Mouse (Mus musculus) heart, embryonic 15.5 days (tissue): Measurements from ENCODE around the gene Capn1. TPM values are rescaled to one million over a fixed set of nuclear protein-coding genes. Genes with fewer than 3 reads are reported as not detected.

ENCODE experiments used
- ATAC-seq: fragments of 200-750 bp; cut with Nextera tagmentation; replicated peaks from 2 replicates; pipeline ENCODE4 v1.8.0; 2017; ENCODE audit warnings: low read depth, moderate TSS enrichment; ENCODE audit not compliant: insufficient number of reproducible peaks, insufficient read depth, low FRiP score
- H3K27ac ChIP-seq: fragments of 300-500 bp; sonication (generic); 2 replicates; pipeline ENCODE4 v1.5.1; 2015; ENCODE audit warnings: mild to moderate bottlenecking, inconsistent platforms
- H3K27me3 ChIP-seq: fragments of 300-500 bp; sonication (generic); 2 replicates; pipeline ENCODE4 v1.6.1; 2015; ENCODE audit warnings: inconsistent platforms
- H3K36me3 ChIP-seq: fragments of 300-500 bp; sonication (generic); 2 replicates; pipeline ENCODE4 v1.6.1; 2015; ENCODE audit warnings: mild to moderate bottlenecking, inconsistent platforms
- H3K4me1 ChIP-seq: fragments of 300-500 bp; sonication (generic); replicated peaks from 2 replicates; pipeline ENCODE4 v1.6.1; 2015; ENCODE audit warnings: inconsistent platforms
- H3K4me2 ChIP-seq: fragments of 300-500 bp; sonication (generic); 2 replicates; pipeline ENCODE4 v1.6.1; 2015; ENCODE audit warnings: inconsistent platforms, mild to moderate bottlenecking, moderate library complexity
- H3K4me3 ChIP-seq: fragments of 300-500 bp; sonication (generic); 2 replicates; pipeline ENCODE4 v1.5.1; 2015; ENCODE audit warnings: mild to moderate bottlenecking, inconsistent platforms
- H3K9ac ChIP-seq: fragments of 300-500 bp; sonication (generic); 2 replicates; pipeline ENCODE4 v1.6.1; 2015; ENCODE audit warnings: mild to moderate bottlenecking, inconsistent platforms
- H3K9me3 ChIP-seq: fragments of 300-500 bp; sonication (generic); replicated peaks from 2 replicates; pipeline ENCODE4 v1.6.1; 2016; ENCODE audit warnings: inconsistent platforms
- WGBS: fragments of 180-500 bp; shearing (Covaris S2); methylation state at CpG from one replicate; pipeline ENCODE4 v1.1.7; 2015; ENCODE audit warnings: mixed read lengths; 5-methylcytosine and 5-hydroxymethylcytosine counted together
- polyA plus RNA-seq: library from polyadenylated mRNA; unstranded; fragments of >200 nt; fragmentation: Nextera tagmentation; extraction: Ambion mirVana; gene quantifications from 2 replicates; pipeline ENCODE4 v1.2.1, GENCODE M21; 2015

Gene Capn1
- polyA plus RNA-seq, 1 experiment from 2014 or later: 6.6 TPM

- peaks cover 3% of the 10 kb centered on the region; the same call in 1 of the 2 replicates for H3K36me3 ChIP-seq
- H3K9ac ChIP-seq: peak overlapping the region; percentile 84
- H3K9me3 ChIP-seq: no peaks in the 10 kb centered on the region
- 86% methylated on average over 2 of the region's 2 CpGs for WGBS
- H3K27ac ChIP-seq: peak overlapping the region; percentile 4; the same call in 1 of the 2 replicates
- peaks cover 28% of the 10 kb centered on the region for H3K4me1 ChIP-seq
- ATAC-seq: no peak
- peak overlapping the region; percentile 79 for H3K4me3 ChIP-seq
- no peaks in the 10 kb centered on the region for H3K27me3 ChIP-seq
- peak overlapping the region; percentile 91 for H3K4me2 ChIP-seq
These were observed 50.9 kb downstream of the Capn1 start for GRCm38 (mm10) chr19:5964804-5965203.

DNA sequence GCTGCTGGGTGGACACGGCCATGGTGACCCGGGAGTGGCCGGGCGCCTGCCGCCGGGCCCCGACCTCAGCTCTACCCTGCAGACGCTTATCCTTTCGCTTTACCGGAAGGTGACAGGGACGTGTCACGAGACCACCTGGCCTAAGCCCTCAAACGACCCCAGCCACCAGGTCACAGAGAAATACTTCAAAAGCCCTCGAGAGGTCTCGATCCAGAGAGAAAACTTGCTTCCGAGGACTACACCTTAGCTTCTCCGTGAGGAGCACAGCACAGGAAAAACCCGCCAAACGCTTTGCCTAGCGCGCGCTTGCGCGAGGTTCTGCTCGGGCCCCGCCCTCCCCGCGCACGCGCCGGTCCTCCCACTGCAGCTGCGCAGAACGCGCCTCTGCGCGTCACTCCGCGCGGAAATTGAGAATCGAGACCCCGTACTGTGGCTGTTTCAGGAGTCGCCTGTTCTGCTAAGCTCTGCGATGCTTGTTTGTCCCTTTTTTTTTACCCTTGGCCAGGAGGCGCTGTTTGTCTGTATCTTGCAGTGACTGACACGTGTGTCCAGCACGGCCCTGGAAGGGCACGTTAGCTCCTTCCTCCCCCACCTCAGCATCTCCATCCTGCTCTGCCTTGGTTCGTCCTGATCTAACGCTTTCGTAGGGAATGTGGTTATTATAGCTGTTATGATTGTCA lies 51.7 kb downstream of the Capn1 start, which contains the start of gene Pola2:
Gene Pola2 (minus strand): TSS at position 320 of the 680 bp plus-strand sequence.
- Histone ChIP-seq H3K4me3 (peak within 1 kb of the TSS; percentile 79), H3K4me2 (peak within 1 kb of the TSS; percentile 91), H3K27ac (peak within 1 kb of the TSS; percentile 76), H3K36me3 (peaks cover 9% of the 10 kb centered on the region; the same call in 1 of the 2 replicates), H3K9ac (peak within 1 kb of the TSS; percentile 84), H3K9me3 (no peaks in the 10 kb centered on the region), H3K4me1 (peaks cover 28% of the 10 kb centered on the region), H3K27me3 (no peaks in the 10 kb centered on the region)
- WGBS: 0% methylated on average over 50 of the region's 50 CpGs
- peak; percentile 79 for ATAC-seq

DNA sequence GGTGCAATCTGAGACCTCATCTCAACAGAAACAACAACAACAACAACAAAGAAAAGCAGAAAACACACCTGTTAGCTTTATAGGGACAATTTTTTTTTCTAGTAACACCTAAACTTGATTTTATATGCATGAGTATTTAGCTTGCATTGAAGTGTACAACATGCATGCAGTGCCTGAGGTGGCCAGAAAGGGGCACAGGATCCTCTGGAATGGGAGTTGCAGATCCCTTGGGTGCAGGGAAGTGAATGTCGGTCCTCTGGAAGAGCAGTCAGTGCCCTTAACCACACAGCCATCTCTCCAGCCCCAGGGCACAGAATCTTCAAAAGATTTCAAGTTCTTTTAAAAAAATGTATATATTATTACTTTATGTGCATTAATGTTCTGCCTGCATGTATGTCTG lies 53.0 kb downstream of the Capn1 start:
- no peak for ATAC-seq
- H3K4me3 ChIP-seq: peak overlapping the region; percentile 79

DNA sequence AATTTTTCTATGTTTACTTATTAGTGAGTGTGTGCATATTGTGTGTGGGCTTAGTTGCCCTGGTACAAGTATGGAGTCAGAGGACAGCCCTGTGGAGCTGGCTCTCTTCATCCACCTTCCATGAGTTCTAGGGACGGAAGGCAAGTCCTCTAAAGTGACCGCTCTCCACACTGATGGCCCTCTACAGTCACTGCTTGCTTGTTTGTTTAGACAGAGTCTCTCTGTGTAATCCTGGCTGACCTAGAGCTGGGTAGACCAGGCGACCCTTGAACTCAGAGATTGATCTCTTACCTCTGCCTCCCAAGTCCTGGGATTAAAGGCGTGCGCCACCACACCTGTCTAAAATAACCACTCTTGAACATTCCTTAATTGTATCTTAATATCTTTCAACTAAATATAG lies 58.3 kb downstream of the Capn1 start:
- WGBS: 88% methylated on average over 5 of the region's 5 CpGs
- H3K4me1 ChIP-seq: peaks cover 42% of the 10 kb centered on the region

More for the DNA sequence above, 53.0 kb downstream of the Capn1 start:
- H3K27ac ChIP-seq: no peak overlapping the region
- peak overlapping the region; percentile 91 for H3K4me2 ChIP-seq
- H3K36me3 ChIP-seq: peaks cover 18% of the 10 kb centered on the region; the same call in 1 of the 2 replicates
- peaks cover 28% of the 10 kb centered on the region for H3K4me1 ChIP-seq
- no peaks in the 10 kb centered on the region for H3K9me3 ChIP-seq
- H3K27me3 ChIP-seq: no peaks in the 10 kb centered on the region
- WGBS: 8% methylated on average over 1 of the region's 1 CpGs
- peak overlapping the region; percentile 84 for H3K9ac ChIP-seq

DNA sequence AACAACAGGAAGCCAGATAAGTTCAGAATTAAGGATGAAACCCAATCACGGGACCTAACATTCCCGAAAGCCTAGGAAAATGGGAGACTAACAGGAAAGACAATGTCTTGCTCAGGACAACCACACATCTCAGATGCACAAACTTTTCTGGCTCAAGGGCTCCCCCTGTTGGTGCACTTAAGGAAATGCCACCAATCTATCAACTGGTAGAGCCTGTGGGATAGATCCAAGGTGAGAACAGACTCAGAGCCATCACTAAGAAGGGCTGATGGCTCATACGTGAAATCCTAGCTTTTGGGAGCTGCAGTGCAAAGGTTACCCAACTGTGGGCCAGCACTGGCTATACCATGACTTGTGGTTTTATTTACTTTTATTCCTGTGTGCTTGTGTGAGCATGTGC lies 59.0 kb downstream of the Capn1 start:
- 18% methylated on average over 3 of the region's 3 CpGs for WGBS
- ATAC-seq: no peak; the same call in 1 of the 2 replicates
- no peaks in the 10 kb centered on the region for H3K9me3 ChIP-seq
- H3K27ac ChIP-seq: peak overlapping the region; percentile 77
- no peak overlapping the region for H3K9ac ChIP-seq
- peak overlapping the region; percentile 46; the same call in 1 of the 2 replicates for H3K4me2 ChIP-seq
- H3K4me1 ChIP-seq: peaks cover 46% of the 10 kb centered on the region
- H3K27me3 ChIP-seq: no peaks in the 10 kb centered on the region
- H3K36me3 ChIP-seq: peaks cover 18% of the 10 kb centered on the region; the same call in 1 of the 2 replicates
- H3K4me3 ChIP-seq: no peak overlapping the region

More for the DNA sequence above, 58.3 kb downstream of the Capn1 start:
- ATAC-seq: no peak
- no peaks in the 10 kb centered on the region for H3K9me3 ChIP-seq
- H3K9ac ChIP-seq: no peak overlapping the region
- no peak overlapping the region for H3K4me3 ChIP-seq
- H3K27me3 ChIP-seq: no peaks in the 10 kb centered on the region
- no peak overlapping the region for H3K4me2 ChIP-seq
- H3K36me3 ChIP-seq: peaks cover 18% of the 10 kb centered on the region; the same call in 1 of the 2 replicates
- no peak overlapping the region for H3K27ac ChIP-seq

- peaks cover 47% of the 10 kb centered on the region for H3K4me1 ChIP-seq
- no peak overlapping the region for H3K9ac ChIP-seq
- H3K9me3 ChIP-seq: no peaks in the 10 kb centered on the region
- peaks cover 14% of the 10 kb centered on the region; the same call in 1 of the 2 replicates for H3K36me3 ChIP-seq
- no peaks in the 10 kb centered on the region for H3K27me3 ChIP-seq
- peak; percentile 9; the same call in 1 of the 2 replicates for ATAC-seq
- peak overlapping the region; percentile 77 for H3K27ac ChIP-seq
- WGBS: 53% methylated on average over 28 of the region's 28 CpGs
- H3K4me2 ChIP-seq: peak overlapping the region; percentile 46
- peak overlapping the region; percentile 19 for H3K4me3 ChIP-seq
These were observed 59.7 kb downstream of the Capn1 start for GRCm38 (mm10) chr19:5955704-5956670.

DNA sequence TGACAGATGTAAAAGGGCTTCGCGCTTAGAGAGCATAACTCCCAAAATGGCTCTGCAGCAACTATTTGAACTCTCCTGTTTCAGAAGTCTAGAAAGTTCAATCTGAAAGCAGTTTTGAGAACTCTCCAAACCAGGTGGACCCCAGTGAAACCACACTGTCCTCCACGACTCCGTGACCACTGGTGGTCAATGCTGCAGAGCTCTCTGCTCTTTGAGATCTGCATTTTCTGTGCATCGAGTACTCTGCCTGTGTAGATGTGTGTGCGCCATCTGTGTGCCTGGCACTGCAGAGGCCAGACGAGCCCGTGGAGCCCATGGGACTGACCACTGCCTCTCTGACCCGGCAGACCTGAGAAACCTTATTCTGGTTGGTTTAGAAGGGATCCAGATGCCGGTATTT lies 60.8 kb downstream of the Capn1 start:
- ATAC-seq: no peak
- no peaks in the 10 kb centered on the region for H3K27me3 ChIP-seq
- H3K4me1 ChIP-seq: peaks cover 47% of the 10 kb centered on the region
- no peaks in the 10 kb centered on the region for H3K9me3 ChIP-seq
- no peak overlapping the region for H3K4me3 ChIP-seq
- H3K27ac ChIP-seq: peak overlapping the region; percentile 77
- peaks cover 25% of the 10 kb centered on the region for H3K36me3 ChIP-seq
- no peak overlapping the region for H3K9ac ChIP-seq
- no peak overlapping the region for H3K4me2 ChIP-seq
- WGBS: 84% methylated on average over 10 of the region's 10 CpGs

DNA sequence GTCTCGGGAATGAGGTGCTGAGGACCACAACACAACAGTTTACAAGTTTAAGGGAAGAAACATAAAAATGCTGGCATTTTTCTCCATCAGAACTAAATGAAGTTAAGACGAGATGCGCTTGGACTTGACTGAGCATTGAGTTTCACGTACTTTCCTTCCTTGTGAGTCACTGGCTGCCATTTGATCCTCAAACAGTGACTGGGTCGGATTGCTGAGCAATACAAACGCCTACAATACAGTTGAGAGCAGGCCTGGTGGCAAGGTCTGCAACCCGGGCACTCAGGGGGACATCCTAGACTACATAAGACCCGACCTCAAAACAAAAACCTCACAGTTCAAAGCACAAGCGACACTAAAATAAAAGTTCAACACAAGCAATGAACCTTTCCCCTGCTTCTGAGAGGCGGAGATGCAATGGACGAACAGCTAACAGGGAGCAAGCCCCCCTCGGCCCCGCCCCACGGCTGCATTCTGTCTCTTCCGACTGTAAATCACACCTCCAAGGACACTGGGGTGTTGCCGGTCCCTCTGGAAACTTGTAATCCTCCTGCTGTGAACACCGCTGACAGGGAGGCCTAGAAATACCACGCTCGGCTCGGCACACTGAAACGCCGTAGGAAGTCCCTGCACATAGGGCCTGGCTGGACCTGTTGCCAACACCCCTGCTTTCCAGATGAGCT lies 61.5 kb downstream of the Capn1 start:
- peak overlapping the region; percentile 77; the same call in 1 of the 2 replicates for H3K27ac ChIP-seq
- 72% methylated on average over 22 of the region's 22 CpGs for WGBS
- no peaks in the 10 kb centered on the region for H3K9me3 ChIP-seq
- no peaks in the 10 kb centered on the region for H3K27me3 ChIP-seq
- no peak overlapping the region for H3K9ac ChIP-seq
- ATAC-seq: no peak
- H3K4me1 ChIP-seq: peaks cover 47% of the 10 kb centered on the region
- H3K4me2 ChIP-seq: no peak overlapping the region
- no peak overlapping the region for H3K4me3 ChIP-seq
- peaks cover 22% of the 10 kb centered on the region for H3K36me3 ChIP-seq

DNA sequence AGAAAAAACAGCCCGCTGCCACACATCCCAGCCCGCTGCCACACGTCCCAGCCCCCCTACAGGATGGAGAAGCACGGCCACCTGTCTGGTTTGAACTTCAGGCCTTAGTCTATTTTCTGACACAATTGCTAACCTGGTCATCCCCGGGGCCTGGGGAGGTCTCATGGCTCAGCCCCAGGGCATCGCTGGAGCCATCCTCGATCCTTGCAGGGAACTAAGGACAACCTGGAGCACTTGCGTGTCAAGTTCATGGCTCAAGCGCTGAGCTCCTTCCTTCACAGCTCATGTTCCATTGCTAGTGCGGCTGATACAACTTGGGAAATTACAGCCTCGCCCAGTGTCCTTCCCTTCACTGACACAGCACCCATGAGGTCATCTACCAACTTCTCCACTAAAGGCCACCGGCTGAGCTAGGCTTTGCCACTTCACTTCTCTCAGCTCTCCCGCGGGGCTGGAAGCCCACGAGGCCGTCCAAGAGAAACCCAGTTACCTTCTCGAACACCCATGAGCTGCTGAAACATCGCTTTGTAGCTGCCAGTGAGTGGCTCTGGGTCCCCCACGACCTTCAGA lies 62.4 kb downstream of the Capn1 start:
- H3K4me1 ChIP-seq: peaks cover 47% of the 10 kb centered on the region
- H3K9me3 ChIP-seq: no peaks in the 10 kb centered on the region
- 68% methylated on average over 19 of the region's 19 CpGs for WGBS
- no peak for ATAC-seq
- no peaks in the 10 kb centered on the region for H3K27me3 ChIP-seq
- H3K9ac ChIP-seq: no peak overlapping the region
- peaks cover 18% of the 10 kb centered on the region for H3K36me3 ChIP-seq
- H3K27ac ChIP-seq: peak overlapping the region; percentile 89
- no peak overlapping the region for H3K4me3 ChIP-seq
- H3K4me2 ChIP-seq: no peak overlapping the region

- ATAC-seq: peak; percentile 65
- no peaks in the 10 kb centered on the region for H3K9me3 ChIP-seq
- no peaks in the 10 kb centered on the region for H3K27me3 ChIP-seq
- H3K4me3 ChIP-seq: peak overlapping the region; percentile 18
- peaks cover 47% of the 10 kb centered on the region for H3K4me1 ChIP-seq
- H3K27ac ChIP-seq: peak overlapping the region; percentile 89
- H3K36me3 ChIP-seq: peaks cover 18% of the 10 kb centered on the region
- peak overlapping the region; percentile 44 for H3K4me2 ChIP-seq
- WGBS: 36% methylated on average over 13 of the region's 13 CpGs
- peak overlapping the region; percentile 17; the same call in 1 of the 2 replicates for H3K9ac ChIP-seq
These were observed 63.5 kb downstream of the Capn1 start for GRCm38 (mm10) chr19:5952071-5952691.
